Mouse (Mus musculus) hematopoietic stem cell, adult 5-6 weeks (primary cell): ENCODE measurements around the gene Gm42906. TPM values are rescaled to one million over a fixed set of nuclear protein-coding genes. Genes with fewer than 3 reads are reported as not detected.

Experiments used
- ATAC-seq, 2 experiments: fragments of 125-278 bp in 1 of 2; replicated peaks in 1 of 2; 2 replicates each; pipeline ENCODE4 v1.8.0; 2016 to 2017; ENCODE audit warnings: inconsistent platforms in 2 of 2, mild to moderate bottlenecking in 2 of 2, moderate number of reproducible peaks in 2 of 2, low read depth in 1 of 2, moderate TSS enrichment in 1 of 2; ENCODE audit not compliant: low FRiP score in 2 of 2, poor library complexity in 2 of 2, severe bottlenecking in 2 of 2, insufficient read depth in 1 of 2, low TSS enrichment in 1 of 2
- total RNA-seq: library from RNA; stranded (forward); fragments of 172-1452, 232-1000 nt; gene quantifications from 2 replicates; pipeline ENCODE4 v1.2.3, GENCODE M21; 2017

The Gm42906 gene
- total RNA-seq, 1 experiment from 2014 or later = not detected

GRCm38 (mm10) chr5:151185286-151185856, 242.6 kb downstream of the Gm42906 start:
- ATAC-seq = no peak

GRCm38 (mm10) chr5:151183656-151184240, 244.2 kb downstream of the Gm42906 start:
- peak; percentile 69 to 80; a peak in 3 of 4 replicates for ATAC-seq

- no peak for ATAC-seq
Observed at GRCm38 (mm10) chr5:151181288-151181687, 246.7 kb downstream of the Gm42906 start.

GRCm38 (mm10) chr5:151180176-151180785, 247.7 kb downstream of the Gm42906 start:
- ATAC-seq = no peak

GRCm38 (mm10) chr5:151177171-151177570, 250.8 kb downstream of the Gm42906 start:
- ATAC-seq = no peak

- no peak for ATAC-seq
Observed at GRCm38 (mm10) chr5:151175897-151176313, 252.1 kb downstream of the Gm42906 start.

GRCm38 (mm10) chr5:151174485-151175460, 253.2 kb downstream of the Gm42906 start:
- ATAC-seq = no peak

GRCm38 (mm10) chr5:151173774-151174173, 254.2 kb downstream of the Gm42906 start:
- ATAC-seq = no peak

- ATAC-seq = no peak
Observed at GRCm38 (mm10) chr5:151170168-151170750, 257.7 kb downstream of the Gm42906 start.

- no peak for ATAC-seq
Observed at GRCm38 (mm10) chr5:151168191-151168590, 259.8 kb downstream of the Gm42906 start.

GRCm38 (mm10) chr5:151167641-151168040, 260.3 kb downstream of the Gm42906 start:
- no peak for ATAC-seq

GRCm38 (mm10) chr5:151166266-151166665, 261.7 kb downstream of the Gm42906 start:
- no peak for ATAC-seq

- ATAC-seq = no peak
Observed at GRCm38 (mm10) chr5:151165381-151166016, 262.5 kb downstream of the Gm42906 start.

GRCm38 (mm10) chr5:151164815-151165214, 263.1 kb downstream of the Gm42906 start:
- ATAC-seq = no peak

GRCm38 (mm10) chr5:151162642-151163041, 265.3 kb downstream of the Gm42906 start:
- ATAC-seq = no peak

GRCm38 (mm10) chr5:151155247-151155646, 272.7 kb downstream of the Gm42906 start:
- no peak for ATAC-seq

GRCm38 (mm10) chr5:151154780-151155179, 273.2 kb downstream of the Gm42906 start:
- no peak for ATAC-seq
